Mouse (Mus musculus): ENCODE results near the gene Trpm4. TPM values are rescaled to one million over a fixed set of nuclear protein-coding genes. Genes with fewer than 3 reads are reported as not detected.

The Trpm4 gene
- total and polyA plus RNA-seq, 2 experiments from 2014 or later: 10.4 to 22.6 TPM

GRCm38 (mm10) chr7:45341303-45341702 is 7.7 kb upstream of the Trpm4 start:
- Histone ChIP-seq H3K4me2 (ENCODE audit: low read depth, low read length, poor library complexity, severe bottlenecking) (0 out of 2 replicates have a peak overlapping the region, but pooled peaks have one; percentile 54), H3K36me3 (ENCODE audit: insufficient read depth, low read length) (peaks cover 24% of the 10 kb centered on the region), H3K4me1 (ENCODE audit: insufficient read depth, low read length) (peaks cover 4% of the 10 kb centered on the region; the same call in 1 of the 2 replicates), H3K27ac (ENCODE audit: low read depth, low read length) (no peak overlapping the region), H3K9me3 (ENCODE audit: low read length) (no peaks in the 10 kb centered on the region), H3K9ac (replicated peaks; ENCODE audit: low read length, poor library complexity, severe bottlenecking) (no peak overlapping the region), H3K4me3 (ENCODE audit: low read depth, low read length) (no peak overlapping the region), H3K27me3 (ENCODE audit: insufficient read depth, low read length) (no peaks in the 10 kb centered on the region)
- TF ChIP-seq CTCF (IDR thresholded peaks at IDR 0.05): peak; percentile 84
- DNase-seq (ENCODE audit: low spot score) (peak; percentile 92), ATAC-seq (ENCODE audit: low FRiP score) (peak; percentile 73)
- WGBS: 12% methylated on average over 8 of the region's 8 CpGs

DNA sequence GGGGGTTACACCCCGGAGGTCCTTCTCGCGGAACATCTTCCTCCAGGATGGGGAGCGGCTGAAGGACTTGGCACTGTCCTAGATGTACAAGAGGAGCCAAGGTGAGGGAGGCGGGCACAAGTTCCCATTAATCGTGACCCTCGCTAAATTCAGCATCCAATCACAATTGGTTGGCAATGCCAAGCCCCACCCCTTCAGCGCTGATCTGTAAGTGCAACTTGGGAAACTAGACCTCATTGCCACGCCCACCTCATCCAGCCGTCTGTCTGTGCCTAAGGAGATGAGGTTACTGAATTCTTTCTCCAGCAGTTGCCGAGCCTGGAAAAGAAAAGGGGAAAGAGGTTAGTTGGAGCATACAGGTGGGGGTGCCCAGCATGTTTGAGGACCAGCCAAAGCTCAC is 7.1 kb upstream of the Trpm4 start:
- Histone ChIP-seq H3K4me2 (ENCODE audit: low read depth, low read length, poor library complexity, severe bottlenecking) (peak overlapping the region; percentile 54; the same call in 1 of the 2 replicates), H3K4me1 (ENCODE audit: insufficient read depth, low read length) (peaks cover 4% of the 10 kb centered on the region; the same call in 1 of the 2 replicates), H3K9ac (replicated peaks; ENCODE audit: low read length, poor library complexity, severe bottlenecking) (no peak overlapping the region), H3K27me3 (ENCODE audit: insufficient read depth, low read length) (no peaks in the 10 kb centered on the region), H3K9me3 (ENCODE audit: low read length) (no peaks in the 10 kb centered on the region), H3K4me3 (ENCODE audit: low read depth, low read length) (no peak overlapping the region), H3K27ac (ENCODE audit: low read depth, low read length) (no peak overlapping the region), H3K36me3 (ENCODE audit: insufficient read depth, low read length) (peaks cover 24% of the 10 kb centered on the region)
- ATAC-seq (ENCODE audit: low FRiP score): no peak
- 21% methylated on average over 11 of the region's 11 CpGs for whole genome bisulfite sequencing
- TF ChIP-seq CTCF (IDR thresholded peaks at IDR 0.05): no peak
- DNase-seq (ENCODE audit: low spot score): no peak

DNA sequence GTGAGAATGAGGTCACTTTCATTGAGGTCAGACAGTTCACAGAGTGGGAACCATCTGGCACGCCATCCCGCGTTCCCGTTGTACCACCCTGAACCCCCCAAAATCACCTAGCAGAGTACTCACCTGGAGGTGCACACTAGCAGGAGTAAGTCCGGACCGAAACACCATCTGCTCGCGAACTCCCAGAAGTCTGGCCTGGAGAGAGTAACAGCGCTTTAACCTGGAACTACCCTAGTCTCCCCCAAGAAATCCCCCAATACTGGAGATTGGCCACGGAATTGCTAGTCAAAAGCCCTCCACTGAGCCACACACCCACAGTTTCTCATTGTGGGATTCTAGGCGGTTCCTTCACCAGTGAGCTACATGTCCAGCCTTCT is 6.5 kb upstream of the Trpm4 start:
- no peak for DNase-seq (ENCODE audit: low spot score)
- H3K27me3 ChIP-seq (ENCODE audit: insufficient read depth, low read length): no peaks in the 10 kb centered on the region
- WGBS: 15% methylated on average over 11 of the region's 11 CpGs
- no peak overlapping the region for H3K27ac ChIP-seq (ENCODE audit: low read depth, low read length)
- TF ChIP-seq CTCF (IDR thresholded peaks at IDR 0.05): no peak
- peak overlapping the region; percentile 54 for H3K4me2 ChIP-seq (ENCODE audit: low read depth, low read length, poor library complexity, severe bottlenecking)
- H3K9ac ChIP-seq (replicated peaks; ENCODE audit: low read length, poor library complexity, severe bottlenecking): 0 out of 2 replicates have a peak overlapping the region, but pooled peaks have one; percentile 8
- ATAC-seq (ENCODE audit: low FRiP score): 0 out of 2 replicates have a peak, but pooled peaks have one; percentile 0
- peak overlapping the region; percentile 32; the same call in 1 of the 2 replicates for H3K4me3 ChIP-seq (ENCODE audit: low read depth, low read length)
- H3K36me3 ChIP-seq (ENCODE audit: insufficient read depth, low read length): peaks cover 20% of the 10 kb centered on the region
- H3K9me3 ChIP-seq (ENCODE audit: low read length): no peaks in the 10 kb centered on the region
- peaks cover 4% of the 10 kb centered on the region; the same call in 1 of the 2 replicates for H3K4me1 ChIP-seq (ENCODE audit: insufficient read depth, low read length)

DNA sequence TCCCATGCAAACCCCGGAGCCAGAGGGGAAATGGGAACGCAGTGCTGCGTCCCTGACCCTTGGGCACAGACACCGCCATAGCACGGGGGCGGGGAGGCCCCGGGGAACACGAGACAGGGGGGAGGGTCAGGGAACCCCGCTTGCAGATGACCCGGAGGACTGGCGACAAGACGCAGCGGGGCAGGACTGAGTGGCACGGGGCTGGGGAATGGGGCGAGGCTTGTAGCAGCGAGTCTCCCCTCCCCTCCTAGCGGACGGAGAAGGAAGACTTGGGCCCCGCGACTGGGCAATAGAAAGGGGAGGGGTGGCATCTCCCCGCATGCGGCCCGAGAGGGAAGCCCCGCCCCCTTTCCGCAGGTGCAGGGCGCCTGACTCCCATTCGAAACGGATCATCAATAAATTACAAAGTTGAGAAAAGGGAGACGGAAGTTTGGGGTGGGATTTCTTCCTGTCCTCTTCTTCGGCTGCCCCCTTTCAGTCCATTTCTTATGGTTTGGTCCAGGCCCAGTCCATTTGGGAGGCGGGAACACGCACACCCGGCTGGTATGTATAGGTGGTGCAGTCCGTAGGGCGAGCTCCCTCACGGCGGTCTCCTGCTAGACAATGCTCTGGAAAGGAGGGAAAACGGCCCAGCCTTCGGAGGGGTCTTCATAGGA is 6.0 kb upstream of the Trpm4 start:
- peak overlapping the region; percentile 54 for H3K4me2 ChIP-seq (ENCODE audit: low read depth, low read length, poor library complexity, severe bottlenecking)
- H3K4me1 ChIP-seq (ENCODE audit: insufficient read depth, low read length): peaks cover 4% of the 10 kb centered on the region; the same call in 1 of the 2 replicates
- H3K9me3 ChIP-seq (ENCODE audit: low read length): no peaks in the 10 kb centered on the region
- TF ChIP-seq CTCF (IDR thresholded peaks at IDR 0.05): peak; percentile 47
- no peak overlapping the region for H3K27ac ChIP-seq (ENCODE audit: low read depth, low read length)
- no peak overlapping the region; the same call in 1 of the 2 replicates for H3K9ac ChIP-seq (replicated peaks; ENCODE audit: low read length, poor library complexity, severe bottlenecking)
- WGBS: 8% methylated on average over 34 of the region's 39 CpGs
- H3K27me3 ChIP-seq (ENCODE audit: insufficient read depth, low read length): no peaks in the 10 kb centered on the region
- H3K4me3 ChIP-seq (ENCODE audit: low read depth, low read length): peak overlapping the region; percentile 32
- peaks cover 17% of the 10 kb centered on the region; the same call in 1 of the 2 replicates for H3K36me3 ChIP-seq (ENCODE audit: insufficient read depth, low read length)
- ATAC-seq (ENCODE audit: low FRiP score) (peak; percentile 42), DNase-seq (ENCODE audit: low spot score) (peak; percentile 78)

DNA sequence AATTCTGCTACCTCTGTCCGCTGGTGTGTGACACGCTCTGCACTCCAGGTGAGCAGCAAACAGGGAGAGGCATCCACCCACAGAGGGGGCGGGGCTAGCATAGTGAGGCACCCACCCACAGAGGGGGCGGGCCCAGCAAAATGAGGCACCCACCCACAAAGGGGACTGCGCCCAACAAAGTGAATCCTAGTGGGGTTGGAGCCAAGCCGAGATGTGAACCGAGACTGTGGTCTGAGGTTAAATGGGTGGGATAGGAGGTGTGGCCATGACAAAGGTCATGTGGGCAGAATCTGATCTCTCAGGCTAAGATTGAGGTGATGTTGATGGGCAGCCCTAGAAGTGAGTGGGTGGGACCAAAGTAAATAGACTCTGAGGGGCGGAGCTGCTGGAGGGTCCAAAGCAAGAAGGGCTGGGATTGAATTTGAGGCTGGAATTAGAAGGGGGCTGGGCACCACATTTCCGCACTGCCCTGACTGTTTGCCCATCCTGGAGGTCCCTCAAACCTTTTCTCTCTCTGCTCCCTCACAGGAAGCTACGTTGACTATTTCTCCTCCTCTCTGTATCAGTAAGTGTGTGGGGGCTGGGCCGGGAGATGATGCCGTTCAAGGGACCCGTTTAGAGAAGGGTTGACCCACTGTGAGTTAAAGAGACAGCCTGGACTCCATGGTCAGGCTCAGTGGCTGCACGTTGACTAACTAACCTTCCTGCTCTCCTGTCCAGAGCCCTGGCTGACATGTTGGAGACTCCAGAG is 4.8 kb upstream of the Trpm4 start:
- peaks cover 4% of the 10 kb centered on the region; the same call in 1 of the 2 replicates for H3K4me1 ChIP-seq (ENCODE audit: insufficient read depth, low read length)
- peaks cover 17% of the 10 kb centered on the region; the same call in 1 of the 2 replicates for H3K36me3 ChIP-seq (ENCODE audit: insufficient read depth, low read length)
- no peak for ATAC-seq (ENCODE audit: low FRiP score)
- 9% methylated on average over 14 of the region's 14 CpGs for WGBS
- no peaks in the 10 kb centered on the region for H3K27me3 ChIP-seq (ENCODE audit: insufficient read depth, low read length)
- DNase-seq (ENCODE audit: low spot score): no peak
- no peak overlapping the region for H3K9ac ChIP-seq (replicated peaks; ENCODE audit: low read length, poor library complexity, severe bottlenecking)
- 0 out of 2 replicates have a peak overlapping the region, but pooled peaks have one; percentile 54 for H3K4me2 ChIP-seq (ENCODE audit: low read depth, low read length, poor library complexity, severe bottlenecking)
- H3K4me3 ChIP-seq (ENCODE audit: low read depth, low read length): no peak overlapping the region
- no peak overlapping the region for H3K27ac ChIP-seq (ENCODE audit: low read depth, low read length)
- no peaks in the 10 kb centered on the region for H3K9me3 ChIP-seq (ENCODE audit: low read length)
- TF ChIP-seq CTCF (IDR thresholded peaks at IDR 0.05): no peak

Data from midbrain, postnatal 0 days (tissue).